In the genomic region with DNA sequence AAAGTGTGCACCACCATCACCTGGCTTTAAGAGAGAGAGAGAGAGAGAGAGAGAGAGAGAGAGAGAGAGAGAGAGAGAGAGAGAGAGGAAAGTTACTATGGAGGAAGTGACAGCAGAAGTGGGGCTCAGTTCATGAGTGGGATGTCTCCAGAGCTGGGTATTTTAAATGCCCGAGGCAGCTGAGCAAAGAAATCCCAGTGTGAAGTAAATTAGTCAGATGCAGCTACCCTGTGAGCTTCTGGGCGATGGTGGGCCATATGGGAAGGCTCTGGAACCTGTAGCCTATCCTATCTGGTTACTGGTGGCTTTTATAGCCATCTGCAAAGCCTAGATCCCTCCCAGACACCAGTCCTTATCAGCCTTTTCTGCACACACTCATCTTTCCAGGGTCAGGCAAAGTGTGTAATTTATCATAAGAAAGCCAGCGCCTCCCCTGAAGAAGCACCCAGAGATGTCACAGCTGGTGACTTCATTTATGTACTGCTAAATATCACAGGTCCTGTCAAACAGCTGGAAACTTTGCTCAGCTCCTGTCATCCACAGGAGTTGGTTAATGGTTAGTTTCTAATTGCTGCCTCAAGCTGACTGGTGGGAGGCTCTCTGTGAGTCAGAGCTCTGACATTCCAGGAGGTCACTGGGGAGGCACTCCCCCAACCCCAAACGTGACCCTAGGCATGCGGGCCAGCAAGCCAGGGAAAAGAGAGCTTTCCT, we compare ENCODE assay signal across 8 mouse cellular contexts.
DNase-seq lines count a peak whose midpoint lies in the region; ATAC-seq lines count a peak whose summit lies in the region.

No protein-coding gene starts in this region.

- H3K9me3 ChIP-seq in midbrain, embryonic 10.5 days (replicated peaks), result no peaks in the 10 kb centered on the region
- H3K9me3 ChIP-seq in midbrain, embryonic 13.5 days, result no peaks in the 10 kb centered on the region

- H3K9ac ChIP-seq in midbrain, embryonic 13.5 days (replicated peaks), result no peak overlapping the region

- H3K36me3 ChIP-seq in midbrain, embryonic 10.5 days, result no peaks in the 10 kb centered on the region
- H3K36me3 ChIP-seq in midbrain, embryonic 13.5 days, result no peaks in the 10 kb centered on the region

- ATAC-seq in midbrain, embryonic 13.5 days, result no peak

- WGBS in midbrain, embryonic 10.5 days, result 53% methylated on average over 5 of the region's 5 CpGs
- 48% methylated on average over 5 of the region's 5 CpGs for WGBS in midbrain, embryonic 13.5 days

- no peak overlapping the region for H3K4me2 ChIP-seq in midbrain, embryonic 13.5 days (replicated peaks)

- H3K27me3 ChIP-seq in midbrain, embryonic 10.5 days (ENCODE audit: low read depth, poor library complexity, severe bottlenecking), result no peaks in the 10 kb centered on the region
- no peaks in the 10 kb centered on the region for H3K27me3 ChIP-seq in midbrain, embryonic 13.5 days

- no peak overlapping the region for H3K27ac ChIP-seq in midbrain, embryonic 10.5 days (replicated peaks)
- no peak overlapping the region for H3K27ac ChIP-seq in midbrain, embryonic 13.5 days

- no peak overlapping the region for H3K4me3 ChIP-seq in midbrain, embryonic 10.5 days
- H3K4me3 ChIP-seq in midbrain, embryonic 13.5 days (replicated peaks), result no peak overlapping the region

- peak; percentile 43 for DNase-seq in right cerebral cortex, adult 18-20 months
- no peak for DNase-seq in right cerebral cortex, postnatal 14 days
- DNase-seq in gastrocnemius, postnatal 25 days, result peak; percentile 36
- DNase-seq in kidney, adult 8-10 months, result peak; percentile 69 to 80
- peak; percentile 65 for DNase-seq in lung, postnatal 14 days
- DNase-seq in midbrain, embryonic 10.5 days (ENCODE audit: low spot score), result no peak
- no peak for DNase-seq in testis, postnatal 10 days (ENCODE audit: low spot score)

- peaks cover 13% of the 10 kb centered on the region for H3K4me1 ChIP-seq in midbrain, embryonic 10.5 days
- H3K4me1 ChIP-seq in midbrain, embryonic 13.5 days (replicated peaks), result no peaks in the 10 kb centered on the region

Comparison
In these comparisons a context has a peak if more than half of its experiments do, and no peak if none do; other contexts are left out.
1. DNase-seq: peak in right cerebral cortex, adult 18-20 months (single experiment), gastrocnemius, postnatal 25 days (single experiment), kidney, adult 8-10 months (2 of 2) and lung, postnatal 14 days (single experiment); none in right cerebral cortex, postnatal 14 days (single experiment), midbrain, embryonic 10.5 days (single experiment) and testis, postnatal 10 days (single experiment).